Mouse (Mus musculus) thymus, postnatal 10 days (tissue): Measurements from ENCODE around the gene Hmmr.
"Not testable (repeated sequence)": the region's sequence is repeated elsewhere in the genome, so short reads cannot be mapped to it uniquely, and the experiment has no call there.

Experiments used
- DNase-seq, 2 experiments: peaks; one replicate each; pipeline ENCODE4 v3.0.0; 2021; ENCODE audit warnings: low spot score in 2 of 2

Hmmr gene

DNA sequence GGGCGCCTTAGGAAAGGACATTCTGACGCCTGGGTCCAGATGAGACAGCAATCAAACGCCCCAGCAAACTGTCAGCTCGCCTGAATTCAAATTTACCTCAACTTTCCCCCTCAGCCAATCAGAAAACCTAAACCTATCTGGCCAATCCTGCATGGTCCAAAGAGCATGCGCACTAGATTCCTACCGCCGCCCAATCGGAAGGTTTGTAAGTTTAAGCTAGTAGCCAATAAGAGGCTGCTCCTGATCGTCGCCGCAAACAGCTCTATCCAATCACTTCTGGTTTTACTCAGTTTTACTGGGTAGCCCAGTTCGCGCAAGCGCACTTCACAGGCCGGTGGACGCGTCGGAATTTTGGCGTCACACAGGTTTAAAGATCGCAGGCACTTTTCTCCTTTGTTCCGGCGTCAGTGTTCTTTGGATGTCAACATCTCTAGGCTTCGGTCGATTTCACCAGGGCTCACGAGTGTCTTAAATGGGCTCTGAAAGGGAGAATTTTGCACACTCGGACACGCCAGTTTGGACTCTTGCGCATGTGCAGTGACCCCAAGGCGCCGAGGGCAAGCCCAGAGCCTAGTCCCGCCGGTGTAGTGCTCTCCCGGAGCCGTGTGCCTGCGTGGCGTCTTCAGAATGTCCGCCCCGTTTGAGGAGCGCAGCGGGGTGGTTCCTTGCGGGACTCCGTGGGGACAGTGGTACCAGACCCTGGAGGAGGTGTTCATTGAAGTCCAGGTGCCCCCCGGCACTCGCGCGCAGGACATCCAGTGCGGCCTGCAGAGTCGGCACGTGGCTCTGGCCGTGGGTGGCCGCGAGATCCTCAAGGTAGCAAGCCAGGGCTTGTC, at the start of gene Hmmr, which contains the start of gene Nudcd2:
Gene Hmmr (minus strand): TSS at position 84 of the 836 bp plus-strand sequence.
Gene Nudcd2 (plus strand): TSS at position 329 of the 836 bp plus-strand sequence.
- peak; percentile 91 to 92 for DNase-seq

DNA sequence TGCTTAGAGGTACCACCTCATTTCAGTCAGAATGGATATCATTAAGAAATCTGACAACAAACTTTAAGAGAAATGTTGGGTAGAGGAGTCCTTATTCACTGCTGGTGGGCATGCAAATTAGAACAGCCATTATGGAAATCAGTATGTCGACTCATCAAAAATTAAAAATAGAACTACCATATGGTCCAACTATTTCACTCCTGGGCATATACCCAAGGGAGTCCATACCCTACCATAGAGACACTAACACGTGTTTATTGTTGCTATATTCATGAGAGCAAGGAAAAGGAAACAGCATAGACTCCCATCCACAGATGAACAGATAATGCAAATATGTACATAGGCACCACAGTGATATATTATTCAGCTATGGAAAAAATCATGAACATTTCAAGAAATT, 48.6 kb upstream of the Hmmr start:
- no peak for DNase-seq

DNA sequence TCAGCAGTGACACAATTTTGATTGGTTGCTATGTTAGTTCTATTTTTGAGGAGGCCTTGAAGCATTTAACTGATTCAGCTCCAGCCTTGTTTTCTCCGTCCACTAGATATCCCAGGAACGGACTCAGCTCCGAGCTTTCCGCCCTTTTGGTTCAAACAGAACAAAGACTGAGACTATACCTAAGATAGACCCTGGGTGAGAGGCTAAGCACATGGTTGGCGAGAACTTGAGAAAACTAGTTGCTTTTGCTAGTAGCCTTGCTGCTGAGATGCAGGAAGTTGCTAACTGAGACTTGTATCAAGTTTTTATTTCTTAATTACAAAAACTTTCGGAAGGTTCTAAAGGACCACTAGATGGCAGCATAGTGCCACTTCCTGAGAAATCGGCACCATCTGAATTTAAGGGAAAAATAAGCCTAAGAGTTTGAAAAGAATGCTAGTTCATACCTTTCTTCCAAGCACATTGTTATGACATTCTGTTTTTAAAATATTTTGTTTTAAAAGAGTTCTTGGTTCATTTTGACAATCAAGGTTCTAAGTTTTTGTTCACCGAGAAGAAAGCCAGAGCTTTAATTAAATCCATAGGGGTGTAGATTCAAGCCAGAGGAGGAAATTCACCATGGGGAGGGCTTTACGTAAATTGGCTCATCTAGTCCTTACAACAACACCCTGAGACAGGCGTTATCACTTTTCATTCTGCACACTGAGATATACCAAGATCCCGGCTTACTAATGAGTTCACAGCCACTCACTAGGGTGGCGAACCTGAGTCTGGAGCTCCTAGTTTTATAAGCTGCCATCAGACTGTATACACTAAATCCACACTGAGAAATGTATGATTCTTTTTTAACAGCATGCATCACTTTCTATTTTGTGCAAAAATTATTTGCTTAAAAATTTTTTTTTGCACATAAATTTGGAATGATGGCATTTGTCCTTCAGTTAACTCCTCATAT, 42.4 kb upstream of the Hmmr start:
- DNase-seq, result no peak

DNA sequence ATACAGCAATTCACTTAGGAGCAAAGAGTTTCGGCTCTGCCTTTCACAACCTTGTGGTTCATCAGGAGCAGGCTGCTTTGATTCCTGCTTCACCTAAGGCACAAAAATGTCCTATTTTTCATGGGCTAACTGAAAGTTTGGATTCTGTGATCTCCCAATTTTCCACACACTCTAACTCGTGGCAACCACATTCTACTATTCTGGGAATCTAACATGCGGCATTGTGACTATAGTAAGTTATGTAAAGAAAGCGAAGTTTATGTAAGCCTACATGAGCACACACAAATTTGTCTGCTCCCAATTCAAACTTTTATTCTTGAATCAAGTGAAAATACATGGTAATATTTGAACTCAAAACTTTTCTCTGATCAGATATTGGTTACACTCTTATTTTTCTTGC, 31.5 kb upstream of the Hmmr start:
- no peak for DNase-seq

DNA sequence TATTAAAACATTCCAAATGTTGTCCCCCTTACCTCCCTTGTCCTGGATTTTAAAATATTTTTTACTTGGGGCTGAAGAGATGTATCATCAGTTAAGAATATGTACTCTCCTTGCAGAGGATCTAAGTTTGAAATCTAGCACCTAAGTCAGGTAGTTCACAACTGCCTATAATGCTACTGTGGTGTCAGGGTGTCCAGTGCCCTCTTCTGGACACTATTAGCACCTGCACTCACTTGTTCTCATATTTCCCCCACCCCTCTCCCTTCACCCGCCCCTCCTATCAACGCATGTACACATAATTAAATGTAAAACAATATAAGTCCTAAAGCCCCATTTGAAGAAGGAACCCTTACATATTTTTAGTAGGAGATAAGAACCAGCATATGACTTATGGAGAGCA, 30.2 kb upstream of the Hmmr start:
- peak in 1 of 2 experiments; percentile 15 for DNase-seq

DNA sequence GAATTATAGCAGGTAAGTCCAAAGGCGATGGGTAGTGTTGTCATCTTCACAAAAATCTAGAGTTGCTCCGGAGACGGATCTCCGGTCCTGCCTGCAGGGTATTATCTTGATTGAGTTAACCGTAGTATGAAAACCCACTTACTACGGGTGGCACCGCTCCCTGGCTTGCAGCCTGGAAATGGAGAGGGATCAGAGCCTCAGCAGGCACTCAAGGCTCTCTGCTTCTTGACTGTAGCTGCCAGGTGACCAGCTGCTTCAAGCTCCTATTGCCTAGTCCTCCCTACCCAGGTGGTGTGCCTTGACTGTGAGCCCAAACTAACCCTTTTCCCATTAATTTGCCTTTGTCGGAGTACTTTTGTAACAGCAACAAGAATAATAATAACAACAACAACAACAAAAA, 26.7 kb upstream of the Hmmr start:
- no peak for DNase-seq

DNA sequence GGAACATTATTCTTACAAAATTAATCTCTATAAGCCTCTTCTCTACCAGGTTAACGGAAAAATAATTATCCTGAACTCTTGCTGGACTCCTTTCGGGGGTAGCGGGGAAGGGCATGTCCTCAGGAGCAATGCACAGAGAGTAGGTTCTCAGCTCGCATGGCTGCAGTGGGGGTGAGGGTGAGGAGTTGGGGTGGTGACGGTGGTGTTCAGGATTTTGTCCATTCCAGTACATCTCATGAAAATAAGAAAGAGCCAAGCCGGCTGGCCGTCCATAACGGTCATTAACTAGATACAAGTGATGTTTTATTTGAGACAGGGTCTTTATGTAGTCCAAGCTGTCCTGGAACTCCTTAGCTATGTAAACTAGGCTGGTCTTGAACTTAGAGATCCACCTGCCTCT, 22.7 kb upstream of the Hmmr start:
- no peak for DNase-seq

DNA sequence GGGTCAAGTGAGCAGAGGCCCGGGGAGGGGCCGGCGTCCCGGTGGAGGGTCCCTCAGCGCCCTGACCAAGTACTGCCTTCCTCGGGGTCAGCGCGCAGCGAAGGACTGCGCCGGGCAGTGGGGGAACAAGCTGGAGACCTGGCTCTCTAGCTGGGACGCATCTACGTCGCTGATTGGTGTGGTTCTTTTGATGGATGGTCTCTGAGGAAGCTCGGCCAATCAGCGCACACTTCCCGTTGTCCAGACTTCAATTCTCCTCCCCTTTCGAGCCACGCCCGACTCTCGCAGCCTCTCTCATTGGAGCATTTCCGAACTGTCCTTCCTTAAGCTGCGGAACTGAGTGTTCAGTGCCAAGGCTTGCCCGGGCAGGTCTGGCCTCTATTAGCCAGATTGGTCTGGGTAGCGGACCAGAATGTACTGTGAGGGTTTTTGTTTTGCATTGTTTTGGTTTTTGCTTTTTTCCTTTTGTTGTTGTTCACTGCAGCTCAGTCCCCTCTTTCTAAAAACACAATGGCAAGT, 21.9 kb upstream of the Hmmr start, which contains the start of gene Ccng1:
Gene Ccng1 (minus strand): TSS at position 203 of the 519 bp plus-strand sequence.
- peak; percentile 77 to 79 for DNase-seq

DNA sequence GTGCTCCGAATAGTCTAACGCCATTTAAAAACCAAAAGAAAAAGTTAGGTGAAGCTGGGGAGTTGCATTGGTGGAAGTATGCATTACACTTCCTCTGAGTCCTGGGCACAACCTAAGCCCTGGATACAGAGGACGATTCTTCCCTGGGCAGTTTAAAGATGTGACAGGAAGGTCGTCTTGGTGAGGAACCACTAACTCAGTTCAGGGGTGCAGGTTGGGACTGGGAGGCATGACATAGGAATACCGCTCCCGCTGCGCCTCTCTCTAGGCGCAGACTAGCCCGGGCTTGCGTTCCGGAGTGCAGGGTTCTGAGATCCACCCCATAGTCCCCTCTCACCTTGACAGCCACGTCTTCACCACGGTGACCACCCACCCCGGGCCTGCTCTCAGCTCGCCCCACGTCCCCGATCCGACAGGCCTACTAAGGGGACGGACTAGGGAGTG, 21.5 kb upstream of the Hmmr start:
- no peak for DNase-seq

DNA sequence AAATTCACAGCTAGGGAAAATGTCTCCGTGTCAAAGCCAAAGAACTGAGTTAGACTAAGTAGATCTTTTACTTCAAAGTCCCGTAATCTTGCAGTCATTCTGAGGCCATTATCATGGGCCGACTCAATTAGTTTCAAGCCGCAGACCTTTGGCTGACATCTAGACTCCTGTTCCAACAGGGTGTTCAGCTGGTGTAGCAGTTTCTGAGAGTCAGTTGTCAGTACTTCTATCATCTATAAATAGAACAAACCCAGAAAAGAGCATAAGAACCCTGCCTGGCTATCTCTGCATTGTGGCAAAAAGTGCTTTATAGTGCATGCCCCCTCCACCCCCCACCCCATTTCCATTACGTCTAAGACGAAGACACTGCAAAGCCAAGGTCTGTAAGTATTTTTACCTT, 20.6 kb upstream of the Hmmr start:
- DNase-seq, result no peak

DNA sequence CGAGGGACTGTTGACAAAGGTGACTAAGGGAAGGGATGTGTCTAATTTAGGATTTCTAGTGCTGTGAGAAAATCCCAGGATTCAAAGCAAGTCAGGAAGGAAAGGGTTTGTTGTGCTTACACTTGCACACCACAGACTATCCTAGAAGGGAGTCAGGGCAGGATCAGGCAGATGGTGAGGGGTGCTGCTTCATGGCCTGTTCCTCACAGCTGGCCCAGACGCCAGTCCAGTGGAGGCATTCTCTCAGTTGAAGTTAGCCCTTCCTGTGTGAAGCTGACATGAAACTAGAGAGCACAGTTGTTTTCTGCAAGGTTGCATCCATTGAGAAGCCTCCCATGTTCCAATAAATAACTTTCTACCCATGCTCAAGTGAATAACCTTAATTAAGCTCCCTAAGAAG, 14.5 kb upstream of the Hmmr start:
- no peak for DNase-seq

DNA sequence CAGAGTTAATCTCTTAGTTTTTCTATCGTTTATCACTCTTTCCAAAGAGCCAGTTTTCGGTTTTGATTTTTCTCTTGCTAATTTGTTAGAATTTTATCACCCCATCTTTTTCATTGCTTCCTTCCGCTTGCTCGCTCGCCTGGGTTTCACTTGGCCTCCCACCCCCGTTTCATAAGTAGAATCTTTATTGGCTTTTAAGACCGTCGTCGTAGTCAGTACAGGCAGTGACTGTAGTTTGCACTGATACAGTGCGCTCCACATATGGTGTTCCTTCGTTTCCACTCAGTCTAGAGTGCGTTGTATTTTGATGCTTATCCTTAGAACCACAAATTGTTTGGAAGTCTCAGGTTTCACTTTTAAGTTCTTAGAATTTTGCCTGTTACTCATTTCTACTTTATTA, 13.1 kb upstream of the Hmmr start:
- DNase-seq, result no peak

DNA sequence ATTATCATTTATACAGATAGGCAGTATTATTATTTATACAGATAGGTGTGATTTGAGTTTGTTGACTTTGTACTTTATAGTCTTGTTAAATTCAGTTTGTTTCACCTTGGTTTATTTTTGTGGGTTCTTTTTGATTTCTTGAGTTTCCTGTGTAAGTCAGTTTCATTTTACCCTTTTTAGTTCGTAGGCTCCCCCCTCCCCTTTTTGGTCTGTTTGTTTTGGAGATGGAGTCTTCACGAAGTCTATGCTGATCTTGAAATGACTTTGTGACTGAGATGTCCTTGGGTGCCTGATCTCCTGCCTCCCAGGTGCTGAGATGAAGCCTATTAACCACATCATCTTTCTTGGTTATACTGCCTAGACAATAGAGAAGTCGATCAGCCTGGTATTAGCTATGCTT, 11.1 kb upstream of the Hmmr start:
- no peak for DNase-seq

DNA sequence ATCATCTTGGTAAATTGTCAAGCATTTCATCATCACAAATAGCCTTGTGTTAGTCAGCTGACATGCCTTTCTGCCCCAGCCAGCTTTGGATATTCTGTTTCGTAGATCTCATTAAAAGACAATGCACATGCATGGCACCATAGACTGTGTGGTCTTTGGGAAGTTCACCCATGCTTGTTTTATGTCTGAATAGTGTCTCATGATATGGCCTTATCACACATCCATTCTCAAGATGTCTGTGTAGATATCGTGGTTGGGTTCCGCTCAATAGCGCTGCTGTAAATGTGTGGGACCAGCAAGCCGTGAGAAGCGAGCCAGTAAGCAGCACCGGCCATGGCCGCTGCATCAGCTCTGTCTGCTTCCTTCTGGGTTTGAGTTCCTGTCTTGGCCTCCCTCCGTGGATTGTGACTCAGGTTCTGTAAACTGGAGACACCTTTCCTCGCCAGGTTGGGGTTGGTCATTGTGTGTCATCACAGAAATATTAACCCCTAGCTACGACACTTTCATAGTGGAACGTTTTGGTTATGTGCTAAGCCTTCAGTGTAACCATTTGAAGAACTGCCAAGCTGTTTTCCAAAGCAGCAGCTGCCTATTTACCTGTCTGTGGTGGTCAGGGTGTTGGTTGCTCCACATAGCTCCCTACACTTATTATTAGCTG, 8.5 kb upstream of the Hmmr start:
- no peak for DNase-seq

DNA sequence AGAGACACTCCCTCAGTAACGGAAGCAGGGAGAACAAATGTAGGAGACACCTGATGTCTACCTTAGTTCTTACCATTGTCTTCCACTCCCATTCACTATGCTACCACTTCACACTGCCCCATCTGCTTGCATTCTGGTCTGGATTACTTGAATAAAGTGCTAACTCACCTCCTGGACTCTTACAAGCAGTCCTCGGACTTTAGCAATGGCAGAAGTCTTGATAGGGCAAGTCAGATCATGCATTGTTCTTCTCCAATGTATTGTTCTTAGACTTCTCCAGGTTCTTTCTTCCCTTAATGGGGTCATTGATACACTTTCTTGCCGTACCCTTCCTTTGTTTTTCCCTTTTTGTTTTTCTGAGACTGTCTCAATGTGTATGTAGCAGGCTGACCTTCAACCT, 4.1 kb upstream of the Hmmr start:
- no peak for DNase-seq

DNA sequence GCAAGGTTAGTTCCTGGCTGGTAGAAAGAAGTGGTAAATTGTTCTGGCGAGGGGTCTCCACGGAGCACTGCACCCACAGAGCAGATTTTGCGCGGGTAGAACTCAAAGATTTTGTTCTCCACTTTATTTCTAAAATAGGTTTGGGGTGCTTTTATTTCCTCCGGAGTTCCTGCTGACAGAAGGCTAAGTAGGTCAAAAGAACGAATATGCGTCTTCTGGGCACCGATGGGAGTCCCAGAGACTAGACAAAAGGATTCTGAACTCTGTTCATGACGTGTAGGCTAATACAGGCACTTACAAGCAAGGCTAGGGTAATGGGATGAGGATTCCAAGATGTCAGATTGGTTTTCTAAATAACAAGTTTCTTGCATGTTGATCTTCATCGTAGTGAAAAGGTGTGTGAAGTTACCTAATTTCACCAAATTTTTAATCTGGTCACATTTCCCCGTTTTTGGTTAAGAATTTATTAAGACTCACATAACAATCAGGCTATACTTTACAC, 1.1 kb upstream of the Hmmr start:
- no peak for DNase-seq

DNA sequence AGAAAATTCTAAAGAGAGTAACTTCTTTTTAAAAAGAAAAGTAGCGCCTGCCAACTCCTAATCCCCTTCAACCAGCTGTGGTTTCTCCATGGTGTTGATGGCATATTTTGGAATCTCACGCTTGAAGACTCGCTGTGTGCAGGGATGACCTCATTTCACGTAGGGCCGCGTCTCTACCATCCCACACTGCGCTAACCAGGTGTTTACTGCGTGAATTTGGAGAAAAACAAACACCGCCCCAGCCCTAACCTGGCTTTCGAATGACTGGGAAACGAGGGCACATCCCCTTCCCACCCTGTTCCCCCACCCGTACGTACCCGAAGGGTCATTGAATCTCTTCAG, 254 bp downstream of the Hmmr start:
- DNase-seq, result no peak

DNA sequence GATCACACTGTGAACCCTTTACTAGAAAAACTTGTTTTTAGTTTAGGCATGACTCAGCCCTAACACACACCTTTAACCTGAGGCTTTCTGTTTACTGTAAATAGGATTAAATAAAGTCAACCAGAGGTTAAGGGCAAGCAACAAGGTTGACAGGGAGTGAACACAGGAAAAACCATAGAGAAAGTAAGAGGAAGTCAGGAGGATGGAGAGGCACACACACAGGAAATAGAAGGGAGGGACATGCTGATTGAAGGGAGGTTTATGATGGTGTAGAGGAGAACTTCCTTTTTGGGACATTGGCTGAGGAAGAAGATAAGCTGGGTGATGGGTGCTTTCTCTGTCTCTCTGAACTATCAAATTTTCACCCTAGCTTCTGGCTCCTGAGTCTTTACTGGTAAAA, 14.9 kb downstream of the Hmmr start:
- DNase-seq, result no peak

DNA sequence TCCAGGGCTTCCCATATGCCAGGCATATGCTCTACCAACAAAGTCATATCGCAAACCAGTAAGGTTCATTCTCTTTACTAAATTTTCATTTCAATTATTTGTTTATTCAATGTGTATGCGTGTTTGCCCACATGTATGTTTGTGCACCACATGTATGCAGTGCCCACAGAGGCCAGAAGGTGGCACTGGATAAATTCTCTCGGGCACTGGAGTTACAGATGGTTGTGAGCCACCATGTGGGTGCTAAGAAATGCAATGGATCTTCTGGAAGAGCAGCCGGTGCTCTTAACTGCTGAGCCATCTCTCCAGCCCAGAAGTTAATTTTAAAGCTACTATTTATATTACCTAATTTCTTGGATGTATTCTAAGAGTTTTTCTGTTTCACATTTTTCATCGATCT, 17.7 kb downstream of the Hmmr start:
- no peak for DNase-seq

DNA sequence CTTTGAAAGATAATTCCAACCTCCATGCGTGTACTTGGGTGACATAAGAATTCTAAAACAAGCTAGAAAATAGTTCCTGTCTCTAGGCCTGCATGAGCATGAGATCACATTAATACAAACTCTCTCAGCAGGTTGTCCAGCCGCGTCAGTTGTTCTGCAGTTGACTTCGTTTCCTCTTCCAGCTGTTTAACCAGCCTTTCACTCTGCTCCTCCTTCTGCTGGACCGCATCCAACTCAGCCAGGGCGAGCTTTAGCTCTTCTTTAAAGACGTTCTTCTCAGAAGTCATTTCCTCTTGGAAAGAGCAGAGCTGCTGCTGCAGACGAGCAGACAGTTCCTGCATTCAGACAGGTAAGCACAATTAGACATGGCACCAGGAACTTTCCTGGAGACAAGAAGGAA, 19.4 kb downstream of the Hmmr start:
- no peak for DNase-seq

DNA sequence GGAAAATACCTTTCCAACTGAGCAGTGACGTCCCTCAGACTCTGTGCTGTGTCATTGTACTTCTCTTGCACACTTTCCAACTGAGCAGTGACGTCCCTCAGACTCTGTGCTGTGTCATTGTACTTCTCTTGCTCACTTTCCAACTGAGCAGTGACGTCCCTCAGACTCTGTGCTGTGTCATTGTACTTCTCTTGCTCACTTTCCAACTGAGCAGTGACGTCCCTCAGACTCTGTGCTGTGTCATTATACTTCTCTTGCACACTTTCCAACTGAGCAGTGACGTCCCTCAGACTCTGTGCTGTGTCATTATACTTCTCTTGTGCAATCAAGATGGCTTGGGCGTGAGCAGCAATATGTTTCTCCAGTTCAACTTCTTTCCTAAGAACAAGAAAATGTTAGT, 23.3 kb downstream of the Hmmr start:
- DNase-seq, result not testable (repeated sequence)

DNA sequence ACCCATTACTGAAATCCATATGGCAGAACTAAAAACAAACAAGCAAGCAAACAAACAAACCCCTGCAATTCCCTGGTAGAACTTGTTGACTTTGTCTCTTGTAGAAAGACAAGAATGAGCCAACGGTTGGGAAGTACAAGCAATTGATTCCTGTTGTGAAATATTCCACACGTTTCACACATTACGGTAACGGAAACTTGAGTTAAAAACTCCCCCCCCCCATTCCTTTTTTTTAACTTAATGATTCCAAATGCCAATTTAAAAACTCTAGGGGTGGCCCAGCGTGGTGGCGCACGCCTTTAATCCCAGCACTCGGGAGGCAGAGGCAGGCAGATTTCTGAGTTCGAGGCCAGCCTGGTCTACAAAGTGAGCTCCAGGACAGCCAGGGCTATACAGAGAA, 38.1 kb downstream of the Hmmr start, which contains the start of gene Mat2b:
Gene Mat2b (minus strand): TSS at position 101 of the 400 bp plus-strand sequence.
- no peak for DNase-seq
